Mouse (Mus musculus) ZHBTc4 (cell line): ENCODE measurements around the gene Uqcc2.

Source experiments
- DNase-seq: peaks from one replicate; pipeline ENCODE4 v3.0.0-alpha.2; 2011; ENCODE audit warnings: low read depth, low spot score

The Uqcc2 gene

GRCm38 (mm10) chr17:27077920-27078319 lies 55.8 kb downstream of the Uqcc2 start:
- DNase-seq: peak; percentile 92

- peak; percentile 57 for DNase-seq
Measured at GRCm38 (mm10) chr17:27077133-27077532, 56.6 kb downstream of the Uqcc2 start.

GRCm38 (mm10) chr17:27074849-27075745 lies 58.6 kb downstream of the Uqcc2 start:
- no peak for DNase-seq

GRCm38 (mm10) chr17:27074236-27074635 lies 59.5 kb downstream of the Uqcc2 start:
- DNase-seq: no peak

GRCm38 (mm10) chr17:27073778-27074177 lies 59.9 kb downstream of the Uqcc2 start:
- DNase-seq: no peak

- no peak for DNase-seq
Measured at GRCm38 (mm10) chr17:27073126-27073525, 60.6 kb downstream of the Uqcc2 start.
